Mouse (Mus musculus) thymus, postnatal 14 days (tissue): ENCODE results near the gene Fbxw18.
"Not testable (repeated sequence)": the region's sequence is repeated elsewhere in the genome, so short reads cannot be mapped to it uniquely, and the experiment has no call there.

Source experiments
- DNase-seq: peaks from one replicate; pipeline ENCODE4 v3.0.0; 2021

Fbxw18 gene

GRCm38 (mm10) chr9:109702600-109702999, at the start of gene Fbxw18:
Gene Fbxw18, minus strand, starts transcription at chr9:109702700.
- not testable (repeated sequence) for DNase-seq

- DNase-seq: not testable (repeated sequence)
These were observed 43.5 kb upstream of the Fbxw18 start, which contains the start of gene Fbxw26 for GRCm38 (mm10) chr9:109745989-109746388. Gene Fbxw26, minus strand, starts transcription at chr9:109746089.

GRCm38 (mm10) chr9:109685299-109685698, 17.2 kb downstream of the Fbxw18 start:
- peak; percentile 31 for DNase-seq

GRCm38 (mm10) chr9:109664552-109664951, 37.9 kb downstream of the Fbxw18 start, which contains the start of gene Fbxw25:
Gene Fbxw25, minus strand, starts transcription at chr9:109664652.
- not testable (repeated sequence) for DNase-seq
